Mouse (Mus musculus): ENCODE results near the gene Txnip.

- TF ChIP-seq CTCF (IDR thresholded peaks at IDR 0.05; ENCODE audit: low read depth, low read length) (no peak), POLR2AphosphoS5 (IDR thresholded peaks at IDR 0.05; ENCODE audit: insufficient replicate concordance, low read depth, low read length) (no peak), GATA2 (IDR thresholded peaks at IDR 0.05; ENCODE audit: borderline replicate concordance, low read depth, low read length) (no peak), TAL1 (conservative IDR thresholded peaks at IDR 0.05; ENCODE audit: low read depth, low read length) (no peak)
Observed at GRCm38 (mm10) chr3:96576690-96577541, 19.2 kb downstream of the Txnip start, which contains the start of gene Gm16253.
